Mouse (Mus musculus): ENCODE results near the gene Tmem117.

GRCm38 (mm10) chr15:94793455-94793854 is 164.4 kb downstream of the Tmem117 start:
- TF ChIP-seq CTCF (IDR thresholded peaks at IDR 0.05; ENCODE audit: low read depth, low read length) (no peak), POLR2AphosphoS5 (IDR thresholded peaks at IDR 0.05; ENCODE audit: insufficient replicate concordance, low read depth, low read length) (no peak), GATA2 (IDR thresholded peaks at IDR 0.05; ENCODE audit: borderline replicate concordance, low read depth, low read length) (no peak), TAL1 (conservative IDR thresholded peaks at IDR 0.05; ENCODE audit: low read depth, low read length) (no peak)
